Mouse (Mus musculus): ENCODE results near the gene Pacs2. TPM values are rescaled to one million over a fixed set of nuclear protein-coding genes. Genes with fewer than 3 reads are reported as not detected.

The Pacs2 gene
- polyA plus RNA-seq, 1 experiment from 2014 or later, result 6.9 TPM

DNA sequence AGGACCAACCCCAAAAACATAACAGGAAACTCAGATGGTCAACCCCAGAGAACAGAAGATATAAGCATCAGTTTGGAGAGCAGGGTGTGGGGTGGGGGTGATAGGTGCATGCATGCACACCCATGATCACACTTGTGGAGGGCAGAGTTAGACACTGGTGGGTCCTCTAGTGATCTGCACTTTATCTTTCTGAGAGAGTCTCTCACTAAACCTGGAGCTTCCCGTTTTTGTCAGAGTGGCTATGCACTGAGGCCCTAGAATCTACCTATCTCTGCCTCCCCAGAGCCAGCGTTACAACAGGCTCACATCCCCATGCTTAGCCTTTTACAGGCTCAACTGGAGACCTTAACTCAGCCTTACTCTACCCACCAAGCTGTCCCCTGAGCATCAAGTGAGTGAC lies 22.9 kb upstream of the Pacs2 start:
- H3K9me3 ChIP-seq (replicated peaks), result no peaks in the 10 kb centered on the region
- no peak overlapping the region for H3K4me3 ChIP-seq
- no peak for ATAC-seq (replicated peaks; ENCODE audit: insufficient number of reproducible peaks, insufficient read depth, low FRiP score, low read depth)
- H3K27me3 ChIP-seq, result no peaks in the 10 kb centered on the region
- no peak overlapping the region for H3K27ac ChIP-seq
- peaks cover 24% of the 10 kb centered on the region for H3K36me3 ChIP-seq
- H3K4me2 ChIP-seq, result no peak overlapping the region
- WGBS, result 81% methylated on average over 2 of the region's 2 CpGs
- peaks cover 18% of the 10 kb centered on the region for H3K4me1 ChIP-seq (replicated peaks)
- no peak overlapping the region for H3K9ac ChIP-seq

DNA sequence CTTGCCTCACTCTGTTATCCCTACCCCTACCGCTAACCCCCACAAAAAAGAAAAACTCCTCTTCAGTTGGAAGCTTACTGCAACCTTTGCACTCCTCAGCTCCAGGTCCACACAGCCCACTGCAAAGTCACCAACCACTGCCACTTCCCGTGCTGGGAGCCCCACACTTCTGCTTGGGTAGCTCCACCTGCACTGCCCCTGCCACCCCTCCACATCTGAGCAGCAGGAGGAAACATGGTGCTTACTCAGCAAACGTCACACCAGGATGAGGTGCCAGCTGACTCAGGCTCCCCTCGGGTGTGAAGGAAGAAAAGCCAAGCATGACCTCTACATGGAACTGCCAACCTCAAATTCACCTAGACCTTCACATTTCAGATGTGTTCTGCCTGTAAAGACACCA lies 20.2 kb upstream of the Pacs2 start:
- H3K9ac ChIP-seq, result no peak overlapping the region
- no peaks in the 10 kb centered on the region for H3K27me3 ChIP-seq
- H3K36me3 ChIP-seq, result peaks cover 16% of the 10 kb centered on the region
- no peak overlapping the region for H3K27ac ChIP-seq
- H3K4me1 ChIP-seq (replicated peaks), result peaks cover 27% of the 10 kb centered on the region
- no peak overlapping the region for H3K4me3 ChIP-seq
- no peak for ATAC-seq (replicated peaks; ENCODE audit: insufficient number of reproducible peaks, insufficient read depth, low FRiP score, low read depth)
- no peak overlapping the region for H3K4me2 ChIP-seq
- WGBS, result 70% methylated on average over 4 of the region's 4 CpGs
- no peaks in the 10 kb centered on the region for H3K9me3 ChIP-seq (replicated peaks)

DNA sequence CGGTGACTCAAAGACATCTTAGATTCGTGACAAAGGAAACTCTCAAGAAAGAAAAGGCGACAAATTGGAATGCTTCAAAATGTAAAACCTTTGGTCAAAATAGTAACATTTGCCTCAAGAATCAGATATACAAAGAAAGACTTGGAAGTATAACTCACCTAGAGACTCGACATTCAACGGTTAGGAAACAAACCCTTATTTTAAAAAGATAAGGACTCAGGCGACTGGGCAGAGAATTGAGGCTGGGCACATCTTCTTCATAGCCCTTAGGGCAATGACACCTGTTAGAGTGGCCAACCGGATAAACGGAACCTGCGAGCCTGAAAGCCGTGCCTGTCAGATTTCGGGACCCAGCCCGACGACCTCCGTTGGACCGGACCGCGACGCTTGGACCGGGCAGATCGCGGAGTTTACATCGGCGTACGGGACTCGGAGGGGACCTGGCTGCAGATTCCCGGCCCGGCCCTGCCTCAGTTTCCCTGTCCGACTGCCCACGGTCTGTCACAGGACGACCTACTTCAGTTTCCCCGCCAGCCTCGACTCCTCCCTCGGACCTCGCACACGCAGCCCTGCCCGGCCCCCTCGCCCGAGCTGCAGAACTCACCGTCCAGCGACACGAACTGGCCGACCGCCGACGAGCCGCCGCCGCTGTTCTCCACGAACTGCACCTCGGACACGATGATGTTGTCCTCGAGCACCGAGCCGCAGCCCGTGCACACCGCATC lies 14.6 kb upstream of the Pacs2 start:
- no peaks in the 10 kb centered on the region for H3K27me3 ChIP-seq
- peak overlapping the region; percentile 86 for H3K4me3 ChIP-seq
- H3K27ac ChIP-seq, result peak overlapping the region; percentile 97
- H3K4me2 ChIP-seq, result peak overlapping the region; percentile 83
- 0 out of 2 replicates have a peak, but pooled peaks cover 5% of the 10 kb centered on the region for H3K36me3 ChIP-seq
- no peaks in the 10 kb centered on the region for H3K9me3 ChIP-seq (replicated peaks)
- peaks cover 26% of the 10 kb centered on the region for H3K4me1 ChIP-seq (replicated peaks)
- peak overlapping the region; percentile 93 for H3K9ac ChIP-seq
- no peak; the same call in 1 of the 2 replicates for ATAC-seq (replicated peaks; ENCODE audit: insufficient number of reproducible peaks, insufficient read depth, low FRiP score, low read depth)
- 1% methylated on average over 56 of the region's 56 CpGs for WGBS

DNA sequence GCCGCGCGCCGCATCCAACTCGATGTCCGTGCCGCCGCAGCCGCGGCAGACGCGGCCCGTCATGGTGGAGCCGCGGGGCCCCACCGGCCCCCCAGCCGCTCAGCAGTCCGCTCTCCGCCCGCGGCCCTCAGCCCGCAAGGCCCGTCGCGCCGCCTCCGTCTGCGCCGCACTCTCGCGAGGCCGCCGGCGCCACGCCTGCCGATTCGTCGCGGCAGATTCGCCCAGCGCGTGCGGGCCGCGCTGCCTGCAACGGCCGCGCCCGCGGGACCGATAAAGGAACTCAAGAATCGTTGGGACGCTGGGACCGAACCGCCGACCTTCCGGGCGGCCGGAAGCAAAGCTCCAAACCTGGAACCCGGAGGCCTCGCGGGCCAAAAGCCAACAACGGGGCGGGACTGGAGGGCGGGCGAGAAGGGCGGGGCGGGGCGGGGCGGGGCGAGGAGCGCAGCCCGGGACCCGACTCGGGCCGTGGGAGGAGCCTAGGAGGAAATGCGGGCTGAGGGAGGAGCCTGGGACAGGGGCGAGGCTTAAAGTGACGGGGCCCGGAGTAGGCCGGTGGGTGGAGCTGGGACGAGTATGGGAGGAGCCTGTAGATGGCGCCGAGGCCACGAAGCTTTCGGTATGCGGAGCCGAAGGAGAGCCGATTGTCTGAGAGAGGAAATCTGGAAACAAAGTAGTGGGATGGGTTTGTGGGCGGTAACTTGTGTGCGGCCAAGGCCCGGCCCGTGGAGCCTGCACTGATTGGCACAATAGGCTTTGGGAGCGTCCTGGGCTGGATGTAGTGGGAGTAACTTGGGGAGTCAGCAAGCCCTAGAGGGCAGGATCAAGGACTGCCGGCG lies 13.8 kb upstream of the Pacs2 start, which contains the start of gene Brf1:
TSS of gene Brf1 (minus strand) at position 411 of the 839 bp plus-strand sequence.
- Histone ChIP-seq H3K4me3 (peak within 1 kb of the TSS; percentile 86), H3K27ac (peak within 1 kb of the TSS; percentile 97), H3K9me3 (replicated peaks) (no peaks in the 10 kb centered on the region), H3K4me2 (peak within 1 kb of the TSS; percentile 83), H3K36me3 (0 out of 2 replicates have a peak, but pooled peaks cover 5% of the 10 kb centered on the region), H3K4me1 (replicated peaks) (peaks cover 26% of the 10 kb centered on the region), H3K9ac (peak within 1 kb of the TSS; percentile 93), H3K27me3 (no peaks in the 10 kb centered on the region)
- ATAC-seq (replicated peaks; ENCODE audit: insufficient number of reproducible peaks, insufficient read depth, low FRiP score, low read depth), result peak; percentile 99
- WGBS, result under 1% methylated on average over 90 of the region's 96 CpGs

DNA sequence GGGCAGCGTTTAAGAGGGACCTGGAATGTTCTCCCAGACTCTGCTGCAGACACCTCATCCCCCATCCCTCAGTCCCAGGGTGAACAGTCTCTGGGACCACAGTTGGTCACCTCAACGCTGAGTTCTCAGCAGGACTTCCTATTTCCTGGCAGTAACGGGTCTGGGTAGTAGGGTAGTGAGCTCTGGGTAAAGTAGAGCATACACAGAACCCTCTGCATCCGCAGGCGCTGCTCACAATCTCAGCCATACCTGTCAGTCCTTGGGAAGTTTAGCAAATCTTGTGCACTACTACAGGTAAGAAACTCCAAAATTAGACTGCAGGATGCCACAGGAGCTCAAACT lies 13.2 kb upstream of the Pacs2 start:
- Histone ChIP-seq H3K4me2 (peak overlapping the region; percentile 83), H3K4me3 (peak overlapping the region; percentile 86), H3K9ac (peak overlapping the region; percentile 68), H3K36me3 (0 out of 2 replicates have a peak, but pooled peaks cover 5% of the 10 kb centered on the region), H3K9me3 (replicated peaks) (no peaks in the 10 kb centered on the region), H3K27ac (peak overlapping the region; percentile 97), H3K4me1 (replicated peaks) (peaks cover 26% of the 10 kb centered on the region), H3K27me3 (no peaks in the 10 kb centered on the region)
- no peak; the same call in 1 of the 2 replicates for ATAC-seq (replicated peaks; ENCODE audit: insufficient number of reproducible peaks, insufficient read depth, low FRiP score, low read depth)
- WGBS, result 0% methylated on average over 5 of the region's 5 CpGs

DNA sequence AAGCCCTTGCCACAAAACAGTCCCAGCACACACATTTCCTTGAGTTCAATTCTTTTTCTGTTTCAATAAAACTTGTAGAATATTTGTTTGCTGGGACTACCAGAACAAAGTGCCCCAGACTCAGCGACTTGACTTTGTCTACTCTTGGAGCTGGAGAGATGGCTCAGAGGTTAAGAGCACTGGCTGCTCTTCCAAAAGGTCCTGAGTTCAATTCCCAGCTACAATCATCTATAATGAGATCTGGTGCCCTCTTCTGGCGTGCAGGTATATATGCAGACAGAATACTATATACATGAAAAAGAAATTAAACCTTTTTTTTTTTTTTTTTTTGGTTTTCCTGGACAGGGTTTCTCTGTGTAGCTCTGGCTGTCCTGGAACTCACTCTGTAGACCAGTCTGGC lies 11.6 kb upstream of the Pacs2 start:
- H3K27ac ChIP-seq, result no peak overlapping the region
- peaks cover 26% of the 10 kb centered on the region for H3K4me1 ChIP-seq (replicated peaks)
- 43% methylated on average over 2 of the region's 2 CpGs for WGBS
- H3K9me3 ChIP-seq (replicated peaks), result no peaks in the 10 kb centered on the region
- ATAC-seq (replicated peaks; ENCODE audit: insufficient number of reproducible peaks, insufficient read depth, low FRiP score, low read depth), result no peak
- no peak overlapping the region for H3K4me3 ChIP-seq
- H3K4me2 ChIP-seq, result no peak overlapping the region
- H3K9ac ChIP-seq, result no peak overlapping the region
- H3K36me3 ChIP-seq, result no peaks in the 10 kb centered on the region
- no peaks in the 10 kb centered on the region for H3K27me3 ChIP-seq

DNA sequence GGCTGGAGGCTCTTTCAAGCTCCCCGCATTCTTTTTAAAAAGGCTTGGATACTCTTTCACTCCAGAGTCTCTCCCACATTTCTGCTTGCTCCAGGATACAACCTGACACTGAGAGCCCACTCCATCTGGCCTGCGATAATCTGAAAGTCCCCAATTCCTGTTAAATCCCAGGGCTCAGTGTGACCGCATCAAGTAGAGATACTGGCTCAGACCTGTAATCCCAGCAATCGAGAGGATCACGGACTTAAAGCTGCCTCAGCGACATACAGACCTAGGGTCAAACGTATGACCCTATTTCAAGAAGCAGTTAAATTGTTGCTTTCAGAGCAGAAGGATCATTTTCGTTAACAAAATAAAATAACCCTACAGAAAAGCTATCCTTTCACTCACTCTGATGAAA lies 10.3 kb upstream of the Pacs2 start:
- H3K27ac ChIP-seq, result no peak overlapping the region
- 81% methylated on average over 8 of the region's 8 CpGs for WGBS
- no peaks in the 10 kb centered on the region for H3K36me3 ChIP-seq
- no peaks in the 10 kb centered on the region for H3K27me3 ChIP-seq
- H3K9me3 ChIP-seq (replicated peaks), result no peaks in the 10 kb centered on the region
- peaks cover 15% of the 10 kb centered on the region for H3K4me1 ChIP-seq (replicated peaks)
- H3K4me3 ChIP-seq, result no peak overlapping the region
- ATAC-seq (replicated peaks; ENCODE audit: insufficient number of reproducible peaks, insufficient read depth, low FRiP score, low read depth), result no peak
- H3K9ac ChIP-seq, result no peak overlapping the region
- no peak overlapping the region for H3K4me2 ChIP-seq

DNA sequence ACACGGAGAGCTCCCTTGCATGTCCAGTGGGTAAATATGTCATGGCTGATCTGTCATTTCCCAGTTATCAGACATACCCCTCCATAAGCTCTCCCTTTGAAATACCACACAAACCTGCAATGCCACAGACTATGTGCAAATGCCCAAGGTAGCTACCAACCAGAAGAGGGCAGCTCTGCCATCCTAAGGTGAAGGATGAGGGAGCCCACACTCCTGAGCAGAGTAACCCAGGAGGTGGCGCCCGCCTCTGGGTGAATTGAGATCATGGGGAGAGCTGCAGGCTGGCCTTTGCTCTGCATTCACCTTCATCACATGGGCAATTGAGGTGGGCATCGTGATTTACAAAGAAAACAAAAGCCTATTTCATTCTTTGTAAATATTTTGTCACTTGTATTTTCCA lies 9.3 kb upstream of the Pacs2 start:
- H3K27me3 ChIP-seq, result no peaks in the 10 kb centered on the region
- H3K4me2 ChIP-seq, result no peak overlapping the region
- no peak overlapping the region for H3K27ac ChIP-seq
- H3K9ac ChIP-seq, result no peak overlapping the region
- H3K36me3 ChIP-seq, result no peaks in the 10 kb centered on the region
- ATAC-seq (replicated peaks; ENCODE audit: insufficient number of reproducible peaks, insufficient read depth, low FRiP score, low read depth), result no peak
- no peak overlapping the region for H3K4me3 ChIP-seq
- 34% methylated on average over 4 of the region's 4 CpGs for WGBS
- H3K9me3 ChIP-seq (replicated peaks), result no peaks in the 10 kb centered on the region
- peaks cover 10% of the 10 kb centered on the region for H3K4me1 ChIP-seq (replicated peaks)

DNA sequence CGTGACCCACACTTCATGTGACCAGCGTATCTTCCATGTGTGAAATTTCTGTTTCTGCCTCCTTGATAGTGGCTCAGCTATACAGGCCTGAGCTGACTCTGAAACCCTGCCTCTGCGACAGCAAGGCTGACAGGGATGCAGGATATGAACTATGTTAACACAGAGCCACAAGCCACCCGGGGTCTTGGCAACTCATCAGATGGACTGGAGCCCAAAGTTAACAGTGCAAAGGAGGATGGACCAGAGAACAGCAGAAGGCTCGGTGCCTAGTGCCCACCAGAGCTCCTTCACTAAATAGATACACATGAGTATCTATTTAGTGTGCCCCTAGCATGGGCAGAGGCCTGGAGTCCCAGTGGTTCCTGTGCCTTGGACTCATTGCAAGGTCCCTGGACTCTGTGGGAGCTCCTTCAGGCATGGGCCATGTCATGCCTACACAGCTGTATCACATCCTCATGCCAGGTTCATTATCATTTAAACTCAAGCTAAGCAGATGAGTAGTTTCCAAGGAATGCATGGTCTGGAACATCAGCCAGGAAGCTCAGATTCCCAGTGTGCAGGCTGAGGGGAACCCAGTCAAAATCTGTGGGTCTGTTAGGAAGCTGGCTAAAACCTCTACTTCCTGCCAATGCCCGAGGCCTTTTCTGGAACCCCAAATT lies 2.5 kb upstream of the Pacs2 start:
- no peak overlapping the region for H3K4me3 ChIP-seq
- H3K4me1 ChIP-seq (replicated peaks), result peaks cover 39% of the 10 kb centered on the region
- 66% methylated on average over 6 of the region's 6 CpGs for WGBS
- no peak overlapping the region for H3K9ac ChIP-seq
- H3K36me3 ChIP-seq, result no peaks in the 10 kb centered on the region
- no peaks in the 10 kb centered on the region for H3K27me3 ChIP-seq
- no peak for ATAC-seq (replicated peaks; ENCODE audit: insufficient number of reproducible peaks, insufficient read depth, low FRiP score, low read depth)
- peak overlapping the region; percentile 90; the same call in 1 of the 2 replicates for H3K27ac ChIP-seq
- no peaks in the 10 kb centered on the region for H3K9me3 ChIP-seq (replicated peaks)
- no peak overlapping the region for H3K4me2 ChIP-seq

DNA sequence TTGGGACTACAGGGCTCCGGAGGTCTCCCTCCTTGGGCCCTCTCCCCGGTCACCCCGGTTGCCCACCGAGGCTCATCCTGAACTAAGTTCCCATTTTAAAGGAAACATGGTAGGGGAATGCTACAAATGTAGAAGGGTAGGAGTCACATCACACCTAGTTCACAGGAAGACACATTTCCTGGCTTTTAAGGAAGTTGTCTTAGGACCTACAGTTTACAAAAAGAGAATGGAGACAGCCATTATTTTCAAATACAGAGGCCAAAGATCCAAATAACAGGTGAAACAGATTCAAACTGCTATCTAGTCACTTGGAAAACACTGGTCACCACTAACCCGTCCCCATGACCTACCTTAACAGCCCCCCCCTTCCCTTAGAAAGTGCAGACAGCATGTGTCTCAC lies 1.9 kb upstream of the Pacs2 start:
- H3K4me1 ChIP-seq (replicated peaks), result peaks cover 43% of the 10 kb centered on the region
- H3K27ac ChIP-seq, result peak overlapping the region; percentile 90; the same call in 1 of the 2 replicates
- no peak overlapping the region for H3K9ac ChIP-seq
- no peaks in the 10 kb centered on the region for H3K9me3 ChIP-seq (replicated peaks)
- ATAC-seq (replicated peaks; ENCODE audit: insufficient number of reproducible peaks, insufficient read depth, low FRiP score, low read depth), result no peak
- H3K4me2 ChIP-seq, result no peak overlapping the region
- WGBS, result 87% methylated on average over 5 of the region's 5 CpGs
- no peak overlapping the region for H3K4me3 ChIP-seq
- no peaks in the 10 kb centered on the region for H3K36me3 ChIP-seq
- H3K27me3 ChIP-seq, result no peaks in the 10 kb centered on the region

DNA sequence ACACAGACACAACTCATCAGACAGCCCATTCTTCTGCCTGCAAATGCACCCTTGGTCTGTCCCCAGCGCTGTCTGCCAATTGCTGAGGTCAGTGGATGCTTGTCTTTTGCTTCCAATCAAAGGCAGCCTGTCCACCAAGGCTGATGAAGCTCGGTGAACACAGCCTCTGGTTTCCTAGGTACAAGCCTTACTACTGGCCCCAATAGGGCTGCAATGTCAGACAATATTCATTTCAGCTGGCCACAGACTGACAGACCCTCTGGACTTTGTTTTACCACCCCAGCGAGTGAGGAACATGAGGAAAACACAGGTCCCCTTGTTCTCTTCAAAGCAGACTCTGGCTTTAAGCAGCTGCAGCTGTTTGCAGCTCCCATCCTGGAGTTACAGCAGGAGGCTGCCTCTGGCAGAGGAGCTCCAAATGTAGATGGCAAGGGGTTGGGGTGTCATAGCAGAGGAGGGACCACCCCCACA lies 1.3 kb upstream of the Pacs2 start:
- Histone ChIP-seq H3K9ac (no peak overlapping the region), H3K4me3 (0 out of 2 replicates have a peak overlapping the region, but pooled peaks have one; percentile 95), H3K36me3 (no peaks in the 10 kb centered on the region), H3K4me2 (no peak overlapping the region; the same call in 1 of the 2 replicates), H3K9me3 (replicated peaks) (no peaks in the 10 kb centered on the region), H3K27me3 (no peaks in the 10 kb centered on the region), H3K27ac (peak overlapping the region; percentile 90), H3K4me1 (replicated peaks) (peaks cover 45% of the 10 kb centered on the region)
- 68% methylated on average over 3 of the region's 3 CpGs for WGBS
- ATAC-seq (replicated peaks; ENCODE audit: insufficient number of reproducible peaks, insufficient read depth, low FRiP score, low read depth), result no peak
